Mouse (Mus musculus) adrenal gland, postnatal 14 days (tissue): ENCODE measurements at regions not wholly inside any gene's neighbourhood (a gene's known extent, or its start where the extent isn't known, plus 50 kb on each side); places are given as distances from the start of the nearest gene placed in this dataset.
A peak's percentile ranks its signal among the peaks of the same experiment; 100 is the strongest.

Source experiments
- DNase-seq: peaks from one replicate; pipeline ENCODE4 v3.0.0; 2021; ENCODE audit warnings: mixed read lengths

DNA sequence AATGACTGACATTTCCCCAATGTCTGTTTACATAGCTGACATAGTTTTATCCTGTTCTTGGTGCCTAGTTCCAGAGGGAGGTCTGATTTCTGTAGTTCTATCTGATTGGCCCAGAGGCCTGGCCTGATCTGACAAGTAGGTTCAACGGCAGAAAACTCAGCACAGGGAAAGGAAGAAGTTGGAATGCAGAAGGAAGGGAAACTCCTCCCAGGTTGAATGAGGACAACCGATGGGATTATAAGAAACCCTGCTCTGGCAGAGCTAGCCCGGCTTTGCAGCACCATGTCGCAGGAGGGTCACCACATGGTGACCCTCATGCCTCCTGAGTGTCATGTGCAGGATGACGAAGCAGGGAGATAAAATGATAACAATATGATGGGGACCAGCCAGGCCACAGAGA, 89.8 kb upstream of the Gsc start:
- no peak for DNase-seq

GRCm38 (mm10) chr12:104560934-104561565, 87.9 kb upstream of the Gsc start:
- DNase-seq = peak; percentile 45

DNA sequence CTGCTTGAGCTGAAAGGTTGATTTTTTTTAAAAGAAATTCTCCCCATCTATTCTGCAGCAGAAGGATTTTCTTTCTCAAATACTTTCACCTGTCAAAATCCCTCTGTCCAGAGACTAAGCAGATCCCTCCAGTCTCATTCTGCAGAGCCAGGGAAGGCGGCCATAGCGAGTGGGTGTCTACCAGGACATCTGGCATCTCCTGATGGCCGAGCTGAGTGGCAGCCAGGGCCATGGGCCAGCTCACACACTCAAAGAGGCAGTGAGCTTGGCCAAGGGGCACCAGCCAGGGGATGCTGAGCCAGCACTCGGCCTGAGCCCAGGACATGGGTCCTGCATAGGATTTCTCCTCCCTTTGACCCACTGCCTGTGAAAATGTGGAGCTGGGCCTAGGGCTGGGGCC, 84.6 kb upstream of the Gsc start:
- peak; percentile 74 for DNase-seq

- DNase-seq = no peak
Observed at GRCm38 (mm10) chr12:104557307-104557706, 84.2 kb upstream of the Gsc start.

GRCm38 (mm10) chr12:104548586-104548985, 75.5 kb upstream of the Gsc start:
- DNase-seq = no peak

- DNase-seq = no peak
Observed at GRCm38 (mm10) chr12:104547561-104547960, 74.4 kb upstream of the Gsc start.

- no peak for DNase-seq
Observed at GRCm38 (mm10) chr12:104545993-104546769, 73.1 kb upstream of the Gsc start.

GRCm38 (mm10) chr12:104539911-104540310, 66.8 kb upstream of the Gsc start:
- no peak for DNase-seq

- no peak for DNase-seq
Observed at GRCm38 (mm10) chr12:104538436-104538835, 65.3 kb upstream of the Gsc start.

DNA sequence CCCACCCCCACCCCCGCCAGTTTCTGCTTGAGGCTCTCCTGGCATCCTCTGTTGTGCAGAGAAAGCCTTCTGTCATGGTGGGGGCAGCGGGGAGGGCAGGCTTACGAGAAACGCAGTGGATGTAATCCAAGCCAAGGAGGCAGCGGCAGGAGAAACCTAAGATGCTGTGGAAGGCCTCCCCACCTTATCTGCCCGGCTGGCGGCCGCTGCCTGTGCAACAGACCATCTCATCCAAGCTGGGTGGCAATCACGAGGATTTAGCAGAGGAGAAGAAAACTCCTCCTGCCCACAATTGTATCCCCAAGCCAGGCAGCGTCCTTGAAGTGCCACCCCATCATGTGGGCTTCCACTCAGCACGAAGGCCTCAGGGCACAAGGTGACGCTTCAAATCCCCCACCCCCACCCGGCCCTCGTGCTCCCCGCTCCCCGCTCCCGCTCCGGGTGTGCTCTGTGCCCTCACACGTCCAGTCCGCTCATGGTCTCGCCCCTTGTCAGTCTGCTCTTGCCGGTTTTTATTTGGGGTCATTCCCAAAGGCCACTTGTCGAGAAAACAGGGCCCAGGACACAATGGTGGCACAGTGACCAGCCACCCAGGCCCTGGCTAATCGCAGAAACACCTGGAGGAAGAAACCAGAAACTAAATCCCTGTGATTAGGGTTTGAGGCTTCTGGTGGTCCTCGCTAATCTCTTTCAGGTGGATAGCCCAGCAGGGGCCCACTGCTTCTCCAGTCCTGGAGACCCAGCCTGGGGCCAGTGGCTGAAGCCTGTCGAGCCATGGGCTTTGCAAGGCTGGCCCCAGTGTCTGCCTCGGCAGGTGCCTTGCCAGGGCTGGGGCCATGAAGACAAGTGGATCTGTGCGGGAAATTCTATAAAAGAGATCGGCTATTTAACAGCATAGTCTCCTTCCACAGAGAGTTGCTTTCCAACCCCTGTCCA, 58.6 kb upstream of the Gsc start:
- no peak for DNase-seq

DNA sequence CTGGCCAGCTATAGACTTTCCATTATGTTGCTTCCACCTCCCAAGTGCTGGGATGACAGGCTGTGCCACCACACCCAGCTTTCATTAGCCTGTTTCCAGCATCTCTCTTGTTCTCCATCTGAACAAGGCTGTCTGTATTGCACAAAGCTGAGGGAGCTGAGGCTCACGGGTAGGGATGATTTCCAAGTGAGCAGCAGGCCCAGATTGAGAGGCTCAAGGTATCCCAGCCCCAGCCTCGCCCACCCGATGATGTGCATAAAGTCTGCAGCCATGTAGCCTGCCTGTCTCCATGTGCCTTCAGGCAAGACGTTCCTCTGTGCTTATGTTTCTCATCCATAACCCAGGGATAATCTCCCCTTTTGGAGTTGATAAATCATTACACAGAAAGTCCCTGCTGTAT, 57.5 kb upstream of the Gsc start:
- DNase-seq = no peak
